Mouse (Mus musculus): Measurements from ENCODE around the gene Fam13a. TPM values are rescaled to one million over a fixed set of nuclear protein-coding genes. Genes with fewer than 3 reads are reported as not detected.

Gene Fam13a
- polyA plus RNA-seq, 1 experiment from 2014 or later, result 14.9 TPM

- H3K4me1 ChIP-seq (ENCODE audit: control insufficient read depth, insufficient read depth, low read length), result no peaks in the 10 kb centered on the region
- no peaks in the 10 kb centered on the region for H3K9me3 ChIP-seq (replicated peaks; ENCODE audit: control insufficient read depth, low read length)
- H3K4me2 ChIP-seq (ENCODE audit: low read depth, low read length), result no peak overlapping the region
- H3K9ac ChIP-seq (ENCODE audit: low read length), result no peak overlapping the region
- H3K36me3 ChIP-seq (ENCODE audit: control insufficient read depth, insufficient read depth, low read length), result no peaks in the 10 kb centered on the region
- no peak overlapping the region for H3K4me3 ChIP-seq (replicated peaks; ENCODE audit: low read length)
- H3K27ac ChIP-seq (ENCODE audit: low read length), result no peak overlapping the region
- no peaks in the 10 kb centered on the region for H3K27me3 ChIP-seq (ENCODE audit: control insufficient read depth, insufficient read depth, low read length)
- peak; percentile 10; the same call in 1 of the 2 replicates for ATAC-seq (ENCODE audit: insufficient read depth, low FRiP score)
- WGBS, result 58% methylated on average over 6 of the region's 6 CpGs
Observed at GRCm38 (mm10) chr6:58933189-58933913, 91.0 kb downstream of the Fam13a start.

GRCm38 (mm10) chr6:58932515-58933188 is 91.7 kb downstream of the Fam13a start:
- H3K9me3 ChIP-seq (replicated peaks; ENCODE audit: control insufficient read depth, low read length), result no peaks in the 10 kb centered on the region
- no peak overlapping the region for H3K9ac ChIP-seq (ENCODE audit: low read length)
- no peaks in the 10 kb centered on the region for H3K36me3 ChIP-seq (ENCODE audit: control insufficient read depth, insufficient read depth, low read length)
- H3K4me1 ChIP-seq (ENCODE audit: control insufficient read depth, insufficient read depth, low read length), result no peaks in the 10 kb centered on the region
- no peak for ATAC-seq (ENCODE audit: insufficient read depth, low FRiP score)
- WGBS, result 80% methylated on average over 12 of the region's 12 CpGs
- H3K4me3 ChIP-seq (replicated peaks; ENCODE audit: low read length), result no peak overlapping the region
- H3K27ac ChIP-seq (ENCODE audit: low read length), result no peak overlapping the region
- H3K27me3 ChIP-seq (ENCODE audit: control insufficient read depth, insufficient read depth, low read length), result no peaks in the 10 kb centered on the region
- H3K4me2 ChIP-seq (ENCODE audit: low read depth, low read length), result no peak overlapping the region

- no peak overlapping the region for H3K27ac ChIP-seq (ENCODE audit: low read length)
- no peak overlapping the region for H3K4me3 ChIP-seq (replicated peaks; ENCODE audit: low read length)
- ATAC-seq (ENCODE audit: insufficient read depth, low FRiP score), result no peak
- H3K9me3 ChIP-seq (replicated peaks; ENCODE audit: control insufficient read depth, low read length), result no peaks in the 10 kb centered on the region
- no peaks in the 10 kb centered on the region for H3K4me1 ChIP-seq (ENCODE audit: control insufficient read depth, insufficient read depth, low read length)
- no peak overlapping the region for H3K4me2 ChIP-seq (ENCODE audit: low read depth, low read length)
- 82% methylated on average over 4 of the region's 4 CpGs for WGBS
- H3K27me3 ChIP-seq (ENCODE audit: control insufficient read depth, insufficient read depth, low read length), result no peaks in the 10 kb centered on the region
- H3K36me3 ChIP-seq (ENCODE audit: control insufficient read depth, insufficient read depth, low read length), result no peaks in the 10 kb centered on the region
- no peak overlapping the region for H3K9ac ChIP-seq (ENCODE audit: low read length)
Observed at GRCm38 (mm10) chr6:58931149-58931548, 93.2 kb downstream of the Fam13a start.

- no peak overlapping the region for H3K27ac ChIP-seq (ENCODE audit: low read length)
- WGBS, result 84% methylated on average over 9 of the region's 9 CpGs
- no peaks in the 10 kb centered on the region for H3K4me1 ChIP-seq (ENCODE audit: control insufficient read depth, insufficient read depth, low read length)
Observed at GRCm38 (mm10) chr6:58929911-58930431, 94.4 kb downstream of the Fam13a start.

GRCm38 (mm10) chr6:58927881-58928280 is 96.5 kb downstream of the Fam13a start:
- Histone ChIP-seq H3K36me3 (ENCODE audit: control insufficient read depth, insufficient read depth, low read length) (no peaks in the 10 kb centered on the region), H3K27me3 (ENCODE audit: control insufficient read depth, insufficient read depth, low read length) (no peaks in the 10 kb centered on the region), H3K9me3 (replicated peaks; ENCODE audit: control insufficient read depth, low read length) (no peaks in the 10 kb centered on the region), H3K4me2 (ENCODE audit: low read depth, low read length) (no peak overlapping the region), H3K27ac (ENCODE audit: low read length) (no peak overlapping the region), H3K4me3 (replicated peaks; ENCODE audit: low read length) (no peak overlapping the region), H3K9ac (ENCODE audit: low read length) (no peak overlapping the region), H3K4me1 (ENCODE audit: control insufficient read depth, insufficient read depth, low read length) (no peaks in the 10 kb centered on the region)
- no peak for ATAC-seq (ENCODE audit: insufficient read depth, low FRiP score)
- 76% methylated on average over 2 of the region's 2 CpGs for WGBS

More at GRCm38 (mm10) chr6:58929911-58930431, 94.4 kb downstream of the Fam13a start:
- Histone ChIP-seq H3K4me3 (replicated peaks; ENCODE audit: low read length) (no peak overlapping the region), H3K27me3 (ENCODE audit: control insufficient read depth, insufficient read depth, low read length) (no peaks in the 10 kb centered on the region), H3K4me2 (ENCODE audit: low read depth, low read length) (no peak overlapping the region), H3K9ac (ENCODE audit: low read length) (no peak overlapping the region), H3K36me3 (ENCODE audit: control insufficient read depth, insufficient read depth, low read length) (no peaks in the 10 kb centered on the region), H3K9me3 (replicated peaks; ENCODE audit: control insufficient read depth, low read length) (no peaks in the 10 kb centered on the region)
- ATAC-seq (ENCODE audit: insufficient read depth, low FRiP score), result no peak

- ATAC-seq (ENCODE audit: insufficient read depth, low FRiP score), result no peak
- no peak overlapping the region for H3K4me3 ChIP-seq (replicated peaks; ENCODE audit: low read length)
- no peaks in the 10 kb centered on the region for H3K4me1 ChIP-seq (ENCODE audit: control insufficient read depth, insufficient read depth, low read length)
- no peak overlapping the region for H3K4me2 ChIP-seq (ENCODE audit: low read depth, low read length)
- no peaks in the 10 kb centered on the region for H3K36me3 ChIP-seq (ENCODE audit: control insufficient read depth, insufficient read depth, low read length)
- H3K9me3 ChIP-seq (replicated peaks; ENCODE audit: control insufficient read depth, low read length), result no peaks in the 10 kb centered on the region
- no peak overlapping the region for H3K27ac ChIP-seq (ENCODE audit: low read length)
- H3K9ac ChIP-seq (ENCODE audit: low read length), result no peak overlapping the region
- no peaks in the 10 kb centered on the region for H3K27me3 ChIP-seq (ENCODE audit: control insufficient read depth, insufficient read depth, low read length)
- WGBS, result 71% methylated on average over 5 of the region's 5 CpGs
Observed at GRCm38 (mm10) chr6:58922511-58922910, 101.8 kb downstream of the Fam13a start.

- ATAC-seq (ENCODE audit: insufficient read depth, low FRiP score), result no peak
- H3K9ac ChIP-seq (ENCODE audit: low read length), result no peak overlapping the region
- no peak overlapping the region for H3K27ac ChIP-seq (ENCODE audit: low read length)
- H3K4me3 ChIP-seq (replicated peaks; ENCODE audit: low read length), result no peak overlapping the region
- no peaks in the 10 kb centered on the region for H3K4me1 ChIP-seq (ENCODE audit: control insufficient read depth, insufficient read depth, low read length)
- H3K36me3 ChIP-seq (ENCODE audit: control insufficient read depth, insufficient read depth, low read length), result no peaks in the 10 kb centered on the region
- no peak overlapping the region for H3K4me2 ChIP-seq (ENCODE audit: low read depth, low read length)
- no peaks in the 10 kb centered on the region for H3K27me3 ChIP-seq (ENCODE audit: control insufficient read depth, insufficient read depth, low read length)
- WGBS, result 46% methylated on average over 3 of the region's 3 CpGs
- H3K9me3 ChIP-seq (replicated peaks; ENCODE audit: control insufficient read depth, low read length), result no peaks in the 10 kb centered on the region
Observed at GRCm38 (mm10) chr6:58921623-58922022, 102.7 kb downstream of the Fam13a start.

- ATAC-seq (ENCODE audit: insufficient read depth, low FRiP score), result no peak
- no peak overlapping the region for H3K4me3 ChIP-seq (replicated peaks; ENCODE audit: low read length)
- no peaks in the 10 kb centered on the region for H3K4me1 ChIP-seq (ENCODE audit: control insufficient read depth, insufficient read depth, low read length)
- H3K27ac ChIP-seq (ENCODE audit: low read length), result no peak overlapping the region
- no peaks in the 10 kb centered on the region for H3K36me3 ChIP-seq (ENCODE audit: control insufficient read depth, insufficient read depth, low read length)
- H3K4me2 ChIP-seq (ENCODE audit: low read depth, low read length), result no peak overlapping the region
- no peak overlapping the region for H3K9ac ChIP-seq (ENCODE audit: low read length)
- H3K9me3 ChIP-seq (replicated peaks; ENCODE audit: control insufficient read depth, low read length), result no peaks in the 10 kb centered on the region
- 79% methylated on average over 6 of the region's 6 CpGs for WGBS
- H3K27me3 ChIP-seq (ENCODE audit: control insufficient read depth, insufficient read depth, low read length), result no peaks in the 10 kb centered on the region
Observed at GRCm38 (mm10) chr6:58920735-58921134, 103.6 kb downstream of the Fam13a start.

GRCm38 (mm10) chr6:58916498-58916897 is 107.9 kb downstream of the Fam13a start:
- no peak overlapping the region for H3K4me3 ChIP-seq (replicated peaks; ENCODE audit: low read length)
- H3K36me3 ChIP-seq (ENCODE audit: control insufficient read depth, insufficient read depth, low read length), result no peaks in the 10 kb centered on the region
- H3K9me3 ChIP-seq (replicated peaks; ENCODE audit: control insufficient read depth, low read length), result no peaks in the 10 kb centered on the region
- no peak overlapping the region for H3K4me2 ChIP-seq (ENCODE audit: low read depth, low read length)
- no peak for ATAC-seq (ENCODE audit: insufficient read depth, low FRiP score)
- H3K27me3 ChIP-seq (ENCODE audit: control insufficient read depth, insufficient read depth, low read length), result no peaks in the 10 kb centered on the region
- 72% methylated on average over 5 of the region's 5 CpGs for WGBS
- H3K4me1 ChIP-seq (ENCODE audit: control insufficient read depth, insufficient read depth, low read length), result no peaks in the 10 kb centered on the region
- H3K27ac ChIP-seq (ENCODE audit: low read length), result no peak overlapping the region
- H3K9ac ChIP-seq (ENCODE audit: low read length), result no peak overlapping the region
